Mouse (Mus musculus): ENCODE measurements around the gene Sod1.

DNA sequence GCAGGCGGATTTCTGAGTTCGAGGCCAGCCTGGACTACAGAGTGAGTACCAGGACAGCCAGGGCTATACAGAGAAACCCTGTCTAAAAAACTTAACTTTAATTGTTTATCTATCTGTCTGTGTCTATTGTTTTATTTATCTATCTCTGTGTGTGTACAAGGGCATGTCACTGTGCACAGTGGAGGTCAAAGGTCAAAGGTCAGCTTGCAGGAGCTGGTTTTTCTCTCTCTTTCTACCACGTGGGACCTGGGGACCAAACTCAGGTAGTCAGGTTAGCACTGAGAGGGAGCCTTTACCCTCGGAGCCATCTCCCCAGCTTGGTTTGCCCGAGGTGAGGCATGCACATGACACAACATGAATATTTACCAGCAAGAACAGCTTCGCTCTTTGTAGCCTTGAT is 29.3 kb upstream of the Sod1 start:
- TF ChIP-seq GATA1 (IDR thresholded peaks at IDR 0.05; ENCODE audit: borderline replicate concordance, low read length) = no peak
- no peak for TF ChIP-seq FLI1 (IDR thresholded peaks at IDR 0.05; ENCODE audit: low read length)

All from megakaryocyte, embryonic 14.5 days (primary cell).